Mouse (Mus musculus) cerebellum, adult 18-20 months (tissue): Measurements from ENCODE around the gene Tvp23a.
A peak's percentile ranks its signal among the peaks of the same experiment; 100 is the strongest.

Experiments
- DNase-seq, 2 experiments: peaks; one replicate each; pipeline ENCODE4 v3.0.0; 2021

Tvp23a gene

GRCm38 (mm10) chr16:10447264-10447594 is at the start of gene Tvp23a:
Tvp23a (minus strand) TSS chr16:10447362.
- DNase-seq, result peak; percentile 89 to 94

DNA sequence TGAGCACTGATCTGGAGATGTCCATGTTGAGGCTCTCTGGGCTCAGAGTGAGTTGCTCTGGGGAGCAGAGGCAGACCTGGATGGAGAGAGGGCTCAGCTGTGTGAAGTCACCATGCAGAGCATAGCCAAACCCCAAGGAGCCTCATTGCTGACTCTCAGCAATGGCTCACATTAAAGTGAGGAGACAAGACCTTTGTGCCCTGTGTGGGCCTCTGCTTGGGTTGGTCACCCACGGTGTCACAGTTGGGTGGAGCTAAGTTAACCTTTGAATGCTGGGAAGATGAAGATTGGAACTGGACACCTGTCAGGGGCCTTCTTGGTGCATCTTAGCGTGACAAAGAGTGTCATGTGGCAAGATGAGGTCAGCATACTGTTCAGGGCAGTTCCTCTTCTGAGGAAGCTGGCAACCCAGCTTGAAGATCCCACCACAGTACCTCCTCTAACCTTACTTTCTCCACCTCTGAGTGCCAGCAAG is 48.7 kb upstream of the Tvp23a start:
- no peak for DNase-seq

- DNase-seq, result no peak
These were observed 45.4 kb upstream of the Tvp23a start for GRCm38 (mm10) chr16:10492587-10492986.

DNA sequence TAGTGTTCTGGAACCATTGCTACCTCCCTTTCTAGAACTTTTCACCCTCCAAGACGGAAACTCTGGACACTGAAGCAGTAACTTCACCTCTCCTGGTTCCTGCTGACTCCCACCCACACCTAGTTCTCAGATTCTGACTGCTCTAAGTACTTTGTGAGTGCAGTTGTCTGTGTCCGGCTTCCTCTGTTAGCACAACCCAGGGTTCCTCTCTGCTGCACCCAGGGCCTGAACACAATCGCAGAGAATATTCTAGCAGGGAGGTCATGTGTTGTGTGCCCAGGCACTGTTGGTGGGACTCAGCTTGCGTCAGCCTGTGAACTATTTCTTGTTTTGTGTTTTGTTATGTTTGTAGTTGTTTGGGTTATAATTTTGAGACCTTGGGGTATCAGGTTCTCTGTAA is 44.6 kb upstream of the Tvp23a start:
- no peak for DNase-seq

DNA sequence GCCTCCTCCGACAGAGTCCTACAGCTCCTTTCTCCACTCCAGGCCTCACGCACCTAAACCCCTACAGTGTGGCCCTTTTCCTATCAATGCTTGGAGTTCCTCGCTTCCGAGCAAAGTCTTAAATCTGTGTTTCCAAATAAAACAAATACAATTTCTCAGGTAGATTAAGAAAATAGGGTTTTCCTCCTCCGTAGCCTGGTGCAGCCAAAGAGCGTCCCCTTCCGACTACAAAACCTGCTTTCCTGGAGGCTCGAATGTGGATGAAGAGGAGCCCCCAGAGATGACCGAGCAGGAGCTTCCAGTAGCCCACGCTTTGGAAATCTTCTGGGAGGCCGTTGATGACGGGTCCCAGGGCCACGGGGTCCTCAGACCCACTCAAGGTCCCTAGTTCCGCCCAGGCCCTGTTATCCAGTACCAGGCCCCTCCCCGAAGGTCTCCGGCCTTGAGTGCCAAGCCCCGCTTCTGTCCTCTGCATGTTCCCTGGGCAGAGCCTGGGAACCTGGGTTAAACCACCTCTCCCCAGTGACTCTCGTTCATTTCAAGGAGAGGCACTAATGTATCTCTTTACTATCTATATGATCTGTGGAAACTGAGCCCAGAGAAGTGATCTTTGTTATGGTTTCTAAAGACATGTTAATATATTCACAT is 43.5 kb upstream of the Tvp23a start:
- no peak for DNase-seq

- DNase-seq, result no peak
These were observed 42.8 kb upstream of the Tvp23a start for GRCm38 (mm10) chr16:10489904-10490457.

GRCm38 (mm10) chr16:10489483-10489882 is 42.3 kb upstream of the Tvp23a start:
- no peak for DNase-seq

GRCm38 (mm10) chr16:10488769-10489481 is 41.8 kb upstream of the Tvp23a start:
- no peak for DNase-seq

- DNase-seq, result no peak
These were observed 40.8 kb upstream of the Tvp23a start for GRCm38 (mm10) chr16:10487895-10488493.

DNA sequence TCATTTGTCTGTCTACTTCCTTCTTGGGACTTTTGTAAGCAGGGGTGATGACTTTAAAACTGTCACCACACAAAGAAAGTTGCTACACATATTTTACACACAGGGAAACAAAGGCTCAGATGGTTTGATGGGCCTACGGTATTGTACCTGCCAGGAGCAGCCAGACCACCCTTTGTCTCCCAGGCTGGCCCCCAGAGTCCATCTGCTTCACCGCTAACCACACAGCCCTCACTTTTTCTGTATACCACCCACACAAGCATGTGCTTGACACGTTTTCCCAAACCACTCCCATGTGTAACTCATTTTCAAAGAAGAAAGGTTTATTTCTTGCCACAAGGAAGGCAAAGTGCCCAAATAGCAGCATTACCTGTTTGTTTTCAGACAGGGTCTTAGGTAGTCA is 39.8 kb upstream of the Tvp23a start:
- DNase-seq, result no peak

DNA sequence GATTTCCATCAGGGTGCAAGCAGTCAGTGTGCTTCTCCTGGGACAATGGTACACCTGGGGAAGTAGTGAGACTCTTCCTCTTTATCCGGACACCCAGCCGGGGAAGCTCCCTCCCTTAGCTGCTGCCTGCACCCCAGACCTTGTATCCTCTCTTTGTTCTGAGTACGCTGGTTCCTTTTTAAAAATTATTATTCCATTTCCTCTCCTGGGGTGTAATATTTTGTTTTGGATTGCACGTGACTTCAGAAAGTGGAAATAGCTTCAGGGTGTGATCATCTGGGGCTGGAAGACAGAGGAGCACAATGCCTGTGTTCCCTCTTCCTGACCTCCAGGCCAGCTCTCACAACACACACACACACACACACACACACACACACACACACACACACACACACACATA is 35.2 kb upstream of the Tvp23a start:
- DNase-seq, result no peak

- no peak for DNase-seq
These were observed 32.7 kb upstream of the Tvp23a start, which contains the start of gene Ciita for GRCm38 (mm10) chr16:10479857-10480256. Ciita (plus strand) TSS chr16:10480059.

DNA sequence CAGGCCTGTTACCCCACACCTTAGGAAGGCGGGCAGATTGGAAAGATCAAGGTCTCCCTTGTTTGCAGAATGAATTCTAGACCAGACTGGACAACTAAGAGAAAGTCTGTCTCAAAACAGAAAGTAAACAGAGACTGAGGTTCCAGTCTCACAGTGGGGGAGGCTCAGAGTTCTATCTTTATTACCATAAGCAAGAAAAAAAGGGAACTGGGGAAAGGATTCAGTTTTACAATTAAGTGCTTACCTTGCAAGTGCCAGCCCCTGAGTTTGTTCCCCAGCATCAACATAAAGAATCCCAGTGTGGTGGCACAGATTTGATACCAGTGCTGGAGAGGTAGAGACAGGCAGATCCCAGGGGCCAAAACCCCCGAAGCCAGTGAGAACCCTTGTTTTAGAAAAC is 28.8 kb upstream of the Tvp23a start:
- no peak for DNase-seq

DNA sequence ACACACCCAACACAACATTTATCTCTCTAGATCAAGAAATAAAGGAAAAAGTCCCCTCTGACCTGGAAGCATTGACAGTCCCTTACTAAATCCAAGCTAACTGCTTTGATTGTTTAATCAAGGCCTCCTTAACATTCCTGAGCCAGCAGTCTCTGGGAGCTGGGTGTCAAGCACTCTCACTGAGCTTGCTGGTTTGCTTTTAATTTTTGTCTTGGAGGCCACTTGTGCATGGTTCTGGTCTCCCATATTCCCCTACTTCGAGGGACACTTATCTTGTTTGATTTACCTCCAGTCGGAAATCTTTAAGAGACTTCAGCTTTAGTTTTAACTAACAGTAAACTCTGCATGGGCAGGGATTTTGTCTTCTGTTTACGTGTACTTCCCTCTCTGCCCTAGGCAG is 27.8 kb upstream of the Tvp23a start:
- DNase-seq, result no peak

GRCm38 (mm10) chr16:10471950-10472349 is 24.8 kb upstream of the Tvp23a start:
- no peak for DNase-seq

GRCm38 (mm10) chr16:10468201-10468600 is 21.0 kb upstream of the Tvp23a start:
- no peak for DNase-seq

DNA sequence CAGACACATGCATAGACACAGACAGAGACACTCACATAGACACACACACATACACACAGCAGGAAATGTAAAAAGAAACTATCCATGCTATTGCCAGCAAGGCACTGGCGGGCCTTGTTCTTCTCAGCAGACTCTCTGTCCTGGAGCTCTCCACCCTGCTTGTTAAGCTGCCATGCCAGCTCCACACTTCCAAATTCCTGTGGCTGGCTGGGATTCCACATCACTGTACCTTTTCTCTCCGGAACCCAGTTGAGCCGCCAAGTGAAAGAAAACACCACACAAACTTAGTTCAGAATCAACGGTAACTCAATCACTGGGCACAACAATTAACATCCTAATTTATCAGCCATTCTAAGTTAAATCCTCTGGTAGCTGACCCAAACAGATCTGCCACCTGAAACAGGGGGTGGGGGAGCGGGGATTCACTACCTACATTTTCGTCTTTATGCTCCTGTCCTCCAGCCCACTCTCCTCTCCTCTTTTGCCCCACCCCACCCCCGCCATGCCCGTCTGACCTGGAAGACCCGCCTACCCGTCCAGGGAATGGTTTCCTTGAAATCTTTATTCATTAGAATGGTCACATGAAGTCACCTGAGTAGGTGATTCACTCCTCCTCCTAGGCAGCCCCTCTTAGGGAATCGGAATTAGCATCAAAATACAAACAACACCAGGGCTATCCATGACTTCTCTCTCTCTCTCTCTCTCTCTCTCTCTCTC is 20.4 kb upstream of the Tvp23a start:
- DNase-seq, result no peak

DNA sequence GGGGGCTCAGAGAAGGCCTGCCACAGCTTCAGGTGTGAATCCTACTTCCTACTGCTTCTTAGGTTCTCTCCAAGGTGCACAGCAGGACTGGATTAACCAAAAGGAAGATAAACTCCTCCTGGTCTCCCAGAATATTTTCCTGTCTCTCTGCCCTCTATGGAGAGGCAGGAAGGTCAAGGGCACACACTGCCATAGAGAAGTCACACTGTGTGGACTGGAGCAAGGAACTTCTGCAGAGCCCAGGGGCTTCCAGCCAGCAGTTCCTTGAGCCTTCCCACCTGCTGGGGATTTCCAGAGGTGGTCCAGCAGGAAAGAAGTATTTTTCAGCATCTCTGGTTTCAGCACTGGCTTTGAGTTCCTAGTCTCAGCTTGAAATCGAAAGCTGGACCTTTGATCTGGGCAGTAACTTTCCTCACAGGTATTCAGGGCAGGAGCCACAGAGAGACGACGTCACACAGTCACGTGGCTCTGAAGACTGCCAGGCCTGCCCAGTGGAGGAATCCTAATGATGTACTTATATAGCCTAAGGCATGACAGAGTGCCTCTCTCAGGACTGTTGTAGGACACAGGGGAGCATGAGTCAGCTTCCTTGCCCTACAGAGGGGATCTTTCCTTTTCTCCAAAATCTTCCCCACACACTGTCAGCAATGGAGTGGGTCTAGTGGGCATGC is 18.0 kb upstream of the Tvp23a start:
- no peak for DNase-seq

GRCm38 (mm10) chr16:10461178-10461577 is 14.0 kb upstream of the Tvp23a start:
- DNase-seq, result no peak

- no peak for DNase-seq
These were observed 13.0 kb upstream of the Tvp23a start for GRCm38 (mm10) chr16:10460188-10460587.

DNA sequence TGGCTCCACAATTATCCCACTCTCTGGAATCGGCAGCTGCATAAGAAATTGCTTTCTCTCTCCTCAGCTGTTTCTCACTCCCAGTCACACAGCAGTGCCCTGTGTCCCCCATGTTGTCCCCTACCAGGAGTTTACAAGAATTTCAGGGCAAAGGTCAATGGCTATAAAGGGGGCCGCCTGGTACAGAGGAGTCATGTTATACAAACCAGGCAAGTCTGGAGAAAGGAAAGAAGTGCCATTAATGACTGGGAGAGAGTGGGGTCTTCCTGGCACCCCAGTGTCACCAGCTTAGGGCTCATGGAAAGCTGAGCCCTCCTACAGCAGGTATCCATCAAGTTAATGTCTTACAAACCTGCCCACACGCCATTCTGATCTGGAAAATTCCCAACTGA is 7.4 kb upstream of the Tvp23a start:
- DNase-seq, result no peak

DNA sequence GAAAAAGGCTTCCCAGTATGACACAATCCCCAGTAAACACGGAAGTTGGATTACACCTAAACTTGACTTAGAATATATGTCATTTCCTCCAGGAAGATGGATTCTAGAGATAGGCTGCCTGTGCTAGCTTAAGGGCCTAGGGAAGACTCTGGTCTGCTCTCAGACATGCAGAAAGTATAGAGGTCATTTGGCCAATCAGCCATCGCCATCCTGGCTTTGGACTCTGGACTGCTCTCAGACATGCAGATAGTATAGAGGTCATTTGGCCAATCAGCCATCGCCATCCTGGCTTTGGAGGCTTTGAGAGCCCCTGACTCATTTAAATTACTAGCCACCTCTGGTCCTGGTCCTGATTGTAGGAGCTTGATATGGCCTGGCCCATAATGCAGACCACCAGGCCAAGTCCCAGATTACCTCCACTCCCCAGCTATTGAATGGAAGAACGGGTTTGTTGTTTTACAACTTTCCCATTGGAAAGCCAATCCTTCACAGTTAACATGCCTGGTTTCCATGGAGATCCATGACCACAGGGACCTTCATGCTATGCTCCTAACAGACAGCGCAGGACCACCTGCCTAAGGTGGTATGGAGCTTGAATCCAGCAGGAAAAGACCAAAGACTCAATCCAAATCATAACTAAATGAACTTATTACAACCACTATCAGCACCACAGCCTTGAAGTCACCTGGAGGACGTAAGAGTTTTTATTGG is 6.9 kb upstream of the Tvp23a start:
- DNase-seq, result no peak
